Mouse (Mus musculus) common myeloid progenitor, adult 5-6 weeks (primary cell): ENCODE data around the gene Ak7. TPM values are rescaled to one million over a fixed set of nuclear protein-coding genes. Genes with fewer than 3 reads are reported as not detected.

ENCODE experiments used
- ATAC-seq: replicated peaks from 2 replicates; pipeline ENCODE4 v1.8.0; 2016; ENCODE audit warnings: low read depth, mild to moderate bottlenecking, moderate TSS enrichment, inconsistent platforms; ENCODE audit not compliant: poor library complexity, severe bottlenecking
- total RNA-seq: library from RNA; stranded (forward); fragments of 200-1000, 187-1606 nt; gene quantifications from 2 replicates; pipeline ENCODE4 v1.2.3, GENCODE M21; 2017

The Ak7 gene
- total RNA-seq, 1 experiment from 2014 or later, result not detected

GRCm38 (mm10) chr12:105725736-105726135 lies 20.0 kb downstream of the Ak7 start:
- no peak for ATAC-seq

DNA sequence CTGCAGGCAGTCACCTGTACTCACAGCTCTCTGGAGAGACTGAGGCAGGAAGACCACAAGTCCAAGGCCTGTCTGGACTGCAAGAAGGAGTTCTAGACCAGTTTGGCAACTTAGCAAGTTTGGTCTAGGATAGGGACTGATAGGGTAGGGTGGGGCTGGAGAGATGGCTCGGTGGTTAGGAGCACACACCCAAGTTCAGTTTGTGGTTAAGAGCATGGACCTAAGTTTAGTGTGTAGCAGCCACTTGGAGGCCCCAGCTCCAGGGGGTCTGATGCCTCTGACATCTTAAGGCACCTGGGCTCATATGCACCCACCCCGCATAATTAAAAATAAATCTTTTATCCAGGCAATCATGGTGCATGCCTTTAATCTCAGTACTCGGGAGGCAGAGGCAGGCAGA lies 21.5 kb downstream of the Ak7 start:
- peak; percentile 46 for ATAC-seq

DNA sequence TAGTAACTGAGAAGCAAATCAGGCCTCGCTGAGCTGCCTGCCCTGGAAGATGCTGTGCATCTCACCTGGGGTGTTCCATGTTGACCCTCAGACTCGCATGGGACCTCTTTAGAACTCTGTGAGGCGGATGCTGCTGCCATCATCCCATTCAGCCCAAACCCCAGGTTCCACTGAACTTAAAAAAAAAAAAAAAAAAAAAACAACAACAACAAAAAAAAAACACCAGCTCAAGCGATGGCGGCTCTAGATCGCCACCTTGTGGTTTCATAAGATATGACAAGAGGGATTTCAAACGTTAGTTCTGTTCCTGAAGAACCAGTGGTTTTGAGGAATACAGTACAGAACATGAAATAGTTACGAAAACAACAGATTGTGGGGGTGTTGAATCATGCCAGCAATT lies 22.2 kb downstream of the Ak7 start:
- ATAC-seq, result 0 out of 2 replicates have a peak, but pooled peaks have one; percentile 36

DNA sequence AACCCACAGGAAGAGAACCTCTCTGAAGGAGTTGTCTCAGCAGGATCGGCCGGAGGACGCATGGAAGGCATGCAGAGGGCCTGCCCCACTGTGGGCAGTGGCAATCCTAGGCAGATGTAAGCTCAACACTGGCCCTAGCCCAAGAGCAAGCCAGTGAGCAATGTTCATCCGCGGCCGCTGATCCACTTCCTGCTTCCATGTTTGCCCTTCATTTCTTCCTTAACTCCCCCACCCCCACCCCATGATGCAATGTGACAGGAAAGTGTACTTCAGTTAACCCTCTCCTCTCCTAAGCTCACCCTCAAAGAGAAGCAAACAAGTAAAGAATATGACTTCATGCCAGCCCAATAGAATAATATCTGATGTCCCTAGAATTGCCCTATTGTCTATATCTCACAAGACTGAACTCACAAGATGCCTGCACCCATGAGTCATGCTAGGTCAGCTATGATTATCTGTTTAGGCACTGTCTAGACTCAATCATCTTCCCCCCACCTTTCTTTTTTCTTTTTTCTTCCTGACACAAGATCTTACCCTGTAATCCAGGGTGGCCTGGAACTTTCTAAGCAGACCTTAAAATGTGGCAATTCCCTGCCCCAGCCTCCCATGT lies 25.2 kb downstream of the Ak7 start:
- ATAC-seq, result no peak

GRCm38 (mm10) chr12:105733370-105734159 lies 27.8 kb downstream of the Ak7 start:
- peak; percentile 64 for ATAC-seq

DNA sequence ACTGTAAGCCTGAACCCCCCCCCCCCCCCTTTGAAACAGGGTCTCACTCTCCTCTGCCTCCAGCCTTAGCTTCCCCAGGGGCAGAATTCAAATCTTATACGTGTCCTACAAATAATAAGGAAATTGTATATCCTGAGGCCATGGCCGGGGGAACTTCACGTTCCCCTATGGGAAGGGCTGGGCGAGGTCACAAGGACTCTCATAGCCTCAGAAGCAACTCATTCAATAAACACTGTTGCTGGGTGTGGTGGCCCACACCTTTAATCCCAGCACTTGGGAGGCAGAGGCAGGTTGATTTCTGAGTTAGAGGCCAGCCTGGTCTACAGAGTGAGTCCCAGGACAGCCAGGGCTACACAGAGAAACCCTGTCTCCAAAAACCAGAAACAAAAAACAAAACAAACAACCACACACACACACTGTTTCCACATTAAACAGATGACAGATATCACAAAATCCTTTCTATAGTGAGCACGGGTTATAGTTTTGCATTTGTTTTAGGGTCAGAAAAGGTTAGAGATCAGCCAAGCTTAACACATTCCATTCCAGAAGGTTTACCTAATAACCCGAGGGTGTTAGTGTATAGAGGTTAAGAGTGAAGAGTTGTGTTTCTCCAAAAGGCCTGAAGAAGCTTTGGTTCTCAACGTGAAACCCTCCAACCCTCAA lies 29.6 kb downstream of the Ak7 start:
- ATAC-seq, result no peak

DNA sequence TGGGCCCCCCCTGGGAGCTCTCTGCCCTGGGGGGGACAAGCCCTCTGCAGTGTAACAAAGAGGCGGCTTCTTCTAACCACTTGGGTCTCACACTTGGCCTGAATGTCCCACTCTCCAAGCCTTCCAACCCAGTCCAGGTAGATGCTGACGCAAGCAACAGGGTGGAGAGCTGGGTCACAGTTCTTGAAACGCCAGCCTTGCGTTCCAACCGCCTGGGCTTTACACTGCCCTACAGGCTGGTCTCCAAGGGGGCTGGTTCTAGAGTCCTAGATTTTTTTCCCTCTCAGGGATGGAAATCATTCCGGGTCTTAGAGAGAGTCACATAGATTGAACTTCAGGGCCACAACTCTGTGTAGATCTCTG lies 30.1 kb downstream of the Ak7 start:
- no peak for ATAC-seq

DNA sequence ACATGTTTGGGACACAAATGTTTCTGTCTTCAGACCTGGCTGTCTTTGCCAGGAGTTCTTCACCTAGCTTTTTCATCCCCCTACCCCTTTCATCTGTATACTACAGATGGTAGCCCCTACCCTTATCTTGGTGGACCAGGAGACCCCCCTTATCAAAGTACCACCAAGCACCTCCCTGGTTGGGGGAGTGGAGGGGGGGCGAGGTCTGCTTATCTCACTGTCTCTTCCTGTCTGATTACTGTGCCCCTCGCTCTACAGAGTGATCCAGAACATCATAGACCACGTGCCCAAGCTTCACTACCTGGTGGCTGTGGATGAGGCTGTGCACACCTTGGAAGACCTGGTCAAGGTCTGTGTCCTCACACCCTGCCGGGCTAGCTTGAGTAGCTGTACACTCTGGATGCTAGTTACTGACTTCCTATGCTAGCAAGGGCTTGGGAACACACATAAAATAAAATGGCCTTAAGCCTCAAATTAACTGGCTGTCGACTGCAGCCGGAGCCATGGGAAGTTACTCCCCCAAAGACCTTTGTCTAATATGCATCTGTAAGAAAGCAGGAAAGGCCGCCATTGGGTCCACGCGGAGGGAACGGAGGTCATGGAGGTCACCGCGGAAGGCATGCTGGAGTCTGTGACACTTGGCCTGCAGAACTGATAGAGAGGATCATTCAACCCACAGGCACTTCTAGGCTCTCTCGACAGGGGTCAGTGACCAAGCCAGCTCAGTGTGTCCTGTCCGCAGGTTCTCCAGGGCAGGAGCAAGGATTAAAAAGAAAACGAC lies 32.7 kb downstream of the Ak7 start:
- peak; percentile 34; the same call in 1 of the 2 replicates for ATAC-seq

DNA sequence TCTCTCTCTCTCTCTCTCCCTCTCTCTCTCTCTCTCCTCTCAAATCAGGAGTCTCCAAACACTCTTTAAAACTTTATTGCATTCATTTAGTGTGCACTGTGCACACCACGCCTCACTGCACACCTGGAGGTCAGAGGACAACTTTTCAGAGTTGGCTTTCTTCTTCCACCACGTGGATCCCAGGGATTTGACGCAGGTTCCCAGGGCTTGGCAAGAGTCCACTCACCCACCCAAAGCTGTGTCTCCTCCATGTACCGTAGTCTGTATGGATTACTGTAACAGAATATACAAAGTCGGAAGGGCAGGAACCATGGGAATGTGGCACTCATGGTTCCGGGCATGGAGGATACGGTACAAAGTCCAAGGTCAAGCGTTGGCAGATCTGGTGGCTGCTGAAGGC lies 33.9 kb downstream of the Ak7 start:
- ATAC-seq, result no peak

DNA sequence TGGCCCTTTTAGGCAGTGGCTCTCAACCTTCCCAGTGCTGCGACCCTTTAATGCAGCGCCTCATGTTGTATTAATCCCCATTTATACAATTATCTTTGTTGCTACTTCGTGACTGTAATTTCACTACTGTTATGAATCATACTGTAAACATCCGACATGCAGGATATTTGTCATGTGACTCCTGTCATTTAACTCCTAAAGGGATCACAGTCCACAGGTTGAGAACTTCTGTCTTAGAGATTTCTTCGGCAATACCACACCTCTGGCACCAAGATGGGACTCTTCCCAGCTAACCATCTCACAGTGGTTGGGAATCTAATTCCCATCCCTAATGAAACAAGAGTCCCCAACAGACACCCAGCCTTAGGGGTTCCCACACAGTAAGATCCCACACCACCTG lies 42.3 kb downstream of the Ak7 start:
- ATAC-seq, result no peak

DNA sequence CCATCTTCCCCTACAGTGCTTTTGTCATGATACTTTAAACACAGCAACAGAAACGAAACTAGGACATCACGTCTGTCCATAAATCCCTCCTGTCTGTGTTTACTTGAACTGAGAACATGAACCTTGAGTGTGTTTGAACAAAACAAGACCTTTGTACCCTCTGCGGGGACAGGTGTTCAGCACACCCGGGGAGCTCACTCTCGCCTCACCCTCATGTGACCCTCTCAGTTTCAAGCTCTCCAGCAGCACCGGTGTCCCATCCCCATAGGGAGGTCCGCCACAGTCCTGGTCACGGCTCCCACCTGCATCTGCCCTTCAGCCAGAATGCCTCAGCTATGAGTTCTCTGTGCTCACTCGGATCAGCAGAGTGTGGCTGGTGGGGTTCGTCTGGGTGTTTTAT lies 48.0 kb downstream of the Ak7 start:
- ATAC-seq, result no peak

- no peak for ATAC-seq
Observed at GRCm38 (mm10) chr12:105757816-105758497, 52.2 kb downstream of the Ak7 start.

DNA sequence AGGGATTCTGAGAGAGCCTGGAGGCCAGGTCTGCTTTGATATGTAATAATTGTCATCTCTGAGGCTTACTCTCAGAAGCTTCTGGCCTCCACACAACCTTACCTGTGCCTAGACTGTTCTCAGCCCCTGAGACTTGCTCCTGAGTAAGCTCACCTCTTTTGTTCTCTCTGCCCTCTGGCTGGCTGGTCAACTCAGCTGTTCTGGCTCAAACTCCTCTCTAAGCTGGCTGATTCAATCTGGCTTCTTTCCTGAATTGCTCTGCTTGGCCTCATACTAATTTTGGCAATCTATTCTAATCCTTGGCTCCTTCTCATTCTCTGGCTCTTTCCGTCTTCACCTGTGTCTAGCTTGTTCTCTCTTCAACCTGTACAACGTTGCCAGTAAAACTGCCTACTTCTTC lies 53.1 kb downstream of the Ak7 start:
- ATAC-seq, result no peak

- peak; percentile 97 for ATAC-seq
Observed at GRCm38 (mm10) chr12:105759849-105760478, 54.2 kb downstream of the Ak7 start.

GRCm38 (mm10) chr12:105761171-105761570 lies 55.4 kb downstream of the Ak7 start:
- no peak for ATAC-seq

GRCm38 (mm10) chr12:105761629-105762028 lies 55.9 kb downstream of the Ak7 start:
- ATAC-seq, result no peak

DNA sequence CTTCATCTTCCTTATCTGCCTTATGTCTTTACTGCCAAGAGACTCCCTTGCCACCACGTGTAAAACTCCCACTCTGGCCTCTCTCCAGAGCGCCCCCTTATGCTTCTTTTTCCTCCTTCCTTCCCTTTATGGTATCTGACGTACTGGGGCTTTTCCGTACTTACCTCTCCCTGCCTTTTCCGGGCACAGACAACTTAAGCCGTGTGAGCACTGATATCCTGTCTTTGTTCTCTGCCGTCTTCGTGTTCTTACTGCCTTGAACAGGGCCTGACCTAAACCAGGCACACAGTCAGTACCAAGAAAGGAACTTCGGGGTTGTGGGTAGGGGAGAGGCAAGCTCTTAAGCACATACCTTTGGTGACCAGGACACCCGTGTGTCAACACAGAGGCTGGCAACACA lies 63.9 kb downstream of the Ak7 start:
- ATAC-seq, result no peak

DNA sequence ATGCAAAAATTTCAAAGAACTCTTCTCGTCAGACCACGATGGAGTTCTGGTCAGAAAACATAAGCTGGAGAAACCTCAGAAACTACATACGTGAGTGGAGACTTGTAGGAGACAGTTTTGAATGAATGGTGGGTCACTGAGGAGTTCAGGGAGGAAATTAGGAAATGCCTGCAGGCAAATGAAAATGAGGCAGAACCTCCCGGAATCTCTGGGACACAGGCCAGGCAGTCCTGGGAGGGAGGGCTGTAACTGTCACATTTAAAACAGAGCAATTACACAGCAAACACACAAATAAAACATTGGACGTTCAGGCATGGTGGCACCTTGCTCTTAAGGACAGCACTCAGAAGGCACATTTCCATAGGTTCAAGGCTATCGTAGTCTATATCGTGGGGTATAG lies 69.1 kb downstream of the Ak7 start:
- ATAC-seq, result no peak

GRCm38 (mm10) chr12:105777651-105778050 lies 71.9 kb downstream of the Ak7 start:
- no peak for ATAC-seq
